Mouse (Mus musculus): ENCODE results near the gene Dhx32. TPM values are rescaled to one million over a fixed set of nuclear protein-coding genes. Genes with fewer than 3 reads are reported as not detected.

Gene Dhx32
- polyA plus RNA-seq, 1 experiment from 2014 or later = 38.4 TPM

DNA sequence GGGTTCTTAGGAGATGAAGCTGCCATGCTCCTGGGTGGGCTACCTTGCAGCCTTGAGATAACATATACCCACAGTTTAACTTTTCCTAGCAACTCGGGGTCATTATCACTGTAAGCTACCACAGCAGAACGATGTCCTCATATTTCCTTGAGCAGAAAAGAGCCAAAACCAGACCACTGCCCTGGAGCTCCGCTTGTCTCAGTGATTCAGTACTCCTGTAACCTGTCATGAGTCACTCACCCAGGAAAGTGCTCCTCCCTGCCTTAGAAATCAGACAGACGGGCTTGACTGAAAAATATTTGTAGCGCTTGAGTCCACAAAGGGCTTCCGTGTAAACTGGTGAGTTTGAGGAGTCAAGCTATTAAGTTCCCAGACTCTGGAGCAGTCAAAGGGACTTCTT is 19.8 kb downstream of the Dhx32 start:
- no peaks in the 10 kb centered on the region for H3K27me3 ChIP-seq (ENCODE audit: control insufficient read depth, insufficient read depth, low read length)
- 85% methylated on average over 6 of the region's 6 CpGs for WGBS
- DNase-seq (ENCODE audit: low spot score) (no peak), ATAC-seq (ENCODE audit: low FRiP score) (no peak)
- no peaks in the 10 kb centered on the region for H3K9me3 ChIP-seq (ENCODE audit: control insufficient read depth, low read length)
- H3K4me3 ChIP-seq (replicated peaks; ENCODE audit: low read length) = no peak overlapping the region
- H3K36me3 ChIP-seq (replicated peaks; ENCODE audit: control insufficient read depth, insufficient read depth) = no peaks in the 10 kb centered on the region
- peaks cover 21% of the 10 kb centered on the region for H3K4me1 ChIP-seq (replicated peaks; ENCODE audit: control insufficient read depth, insufficient read depth, low read length)
- no peak overlapping the region for H3K4me2 ChIP-seq (replicated peaks)
- no peak overlapping the region for H3K27ac ChIP-seq
- no peak overlapping the region for H3K9ac ChIP-seq

- H3K27me3 ChIP-seq (ENCODE audit: control insufficient read depth, insufficient read depth, low read length) = no peaks in the 10 kb centered on the region
- H3K27ac ChIP-seq = peak overlapping the region; percentile 49
- 4% methylated on average over 27 of the region's 27 CpGs for WGBS
- peak overlapping the region; percentile 45 for H3K4me2 ChIP-seq (replicated peaks)
- peak overlapping the region; percentile 52; the same call in 1 of the 2 replicates for H3K9ac ChIP-seq
- ATAC-seq (ENCODE audit: low FRiP score) (peak; percentile 60), DNase-seq (ENCODE audit: low spot score) (no peak)
- 0 out of 2 replicates have a peak, but pooled peaks cover 12% of the 10 kb centered on the region for H3K4me1 ChIP-seq (replicated peaks; ENCODE audit: control insufficient read depth, insufficient read depth, low read length)
- no peaks in the 10 kb centered on the region for H3K36me3 ChIP-seq (replicated peaks; ENCODE audit: control insufficient read depth, insufficient read depth)
- peak overlapping the region; percentile 5; the same call in 1 of the 2 replicates for H3K4me3 ChIP-seq (replicated peaks; ENCODE audit: low read length)
- no peaks in the 10 kb centered on the region for H3K9me3 ChIP-seq (ENCODE audit: control insufficient read depth, low read length)
These were observed 22.7 kb downstream of the Dhx32 start for GRCm38 (mm10) chr7:133759611-133760353.

DNA sequence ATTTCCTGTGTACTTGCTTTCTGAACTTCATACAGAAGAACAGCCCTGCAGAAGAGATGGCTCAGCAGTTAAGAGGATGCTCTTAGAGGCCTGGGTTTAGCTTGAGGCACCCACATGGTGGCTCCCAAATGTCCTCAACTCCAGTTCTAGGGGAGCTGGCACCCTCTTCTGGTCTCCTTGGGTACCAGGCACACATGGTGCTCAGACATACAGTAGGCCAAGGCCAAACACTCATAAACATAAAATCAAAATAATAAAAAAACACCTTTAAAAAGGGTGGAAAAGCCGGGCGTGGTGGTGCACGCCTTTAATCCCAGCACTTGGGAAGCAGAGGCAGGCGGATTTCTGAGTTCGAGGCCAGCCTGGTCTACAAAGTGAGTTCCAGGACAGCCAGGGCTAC is 23.8 kb downstream of the Dhx32 start:
- DNase-seq (ENCODE audit: low spot score) = no peak
- ATAC-seq (ENCODE audit: low FRiP score) = no peak
- H3K27ac ChIP-seq = no peak overlapping the region
- no peaks in the 10 kb centered on the region for H3K27me3 ChIP-seq (ENCODE audit: control insufficient read depth, insufficient read depth, low read length)
- H3K4me2 ChIP-seq (replicated peaks) = peak overlapping the region; percentile 45; the same call in 1 of the 2 replicates
- 0 out of 2 replicates have a peak, but pooled peaks cover 10% of the 10 kb centered on the region for H3K4me1 ChIP-seq (replicated peaks; ENCODE audit: control insufficient read depth, insufficient read depth, low read length)
- no peaks in the 10 kb centered on the region for H3K9me3 ChIP-seq (ENCODE audit: control insufficient read depth, low read length)
- H3K4me3 ChIP-seq (replicated peaks; ENCODE audit: low read length) = no peak overlapping the region
- no peak overlapping the region for H3K9ac ChIP-seq
- H3K36me3 ChIP-seq (replicated peaks; ENCODE audit: control insufficient read depth, insufficient read depth) = no peaks in the 10 kb centered on the region
- WGBS = 83% methylated on average over 5 of the region's 5 CpGs

- ATAC-seq (ENCODE audit: low FRiP score) (no peak), DNase-seq (ENCODE audit: low spot score) (no peak)
- Histone ChIP-seq H3K9me3 (ENCODE audit: control insufficient read depth, low read length) (no peaks in the 10 kb centered on the region), H3K9ac (no peak overlapping the region), H3K4me2 (replicated peaks) (peak overlapping the region; percentile 8), H3K27ac (no peak overlapping the region), H3K27me3 (ENCODE audit: control insufficient read depth, insufficient read depth, low read length) (no peaks in the 10 kb centered on the region), H3K4me3 (replicated peaks; ENCODE audit: low read length) (no peak overlapping the region), H3K36me3 (replicated peaks; ENCODE audit: control insufficient read depth, insufficient read depth) (no peaks in the 10 kb centered on the region), H3K4me1 (replicated peaks; ENCODE audit: control insufficient read depth, insufficient read depth, low read length) (0 out of 2 replicates have a peak, but pooled peaks cover 10% of the 10 kb centered on the region)
- 37% methylated on average over 5 of the region's 5 CpGs for WGBS
These were observed 24.5 kb downstream of the Dhx32 start for GRCm38 (mm10) chr7:133757961-133758455.

DNA sequence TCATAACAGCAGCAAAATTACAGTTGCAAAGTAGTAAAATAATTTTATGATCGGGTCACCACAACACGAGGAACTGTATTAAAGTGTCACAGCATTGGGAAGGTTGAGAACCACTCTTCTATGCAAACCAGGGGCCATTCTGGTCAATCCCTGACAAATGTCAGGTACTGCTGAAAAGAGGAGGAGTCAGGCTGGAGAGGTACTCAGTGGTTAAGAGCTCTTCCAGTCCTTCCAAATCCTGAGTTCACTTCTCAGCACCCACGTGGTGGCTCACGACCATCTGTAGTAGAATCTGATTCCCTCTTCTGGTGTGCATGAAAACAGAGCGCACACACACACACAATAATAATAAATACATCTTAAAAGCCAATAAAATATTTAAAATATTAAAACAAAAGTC is 31.4 kb downstream of the Dhx32 start:
- Histone ChIP-seq H3K4me3 (replicated peaks; ENCODE audit: low read length) (no peak overlapping the region), H3K9me3 (ENCODE audit: control insufficient read depth, low read length) (no peaks in the 10 kb centered on the region), H3K27me3 (ENCODE audit: control insufficient read depth, insufficient read depth, low read length) (no peaks in the 10 kb centered on the region), H3K27ac (no peak overlapping the region), H3K4me2 (replicated peaks) (no peak overlapping the region), H3K4me1 (replicated peaks; ENCODE audit: control insufficient read depth, insufficient read depth, low read length) (no peaks in the 10 kb centered on the region), H3K9ac (no peak overlapping the region), H3K36me3 (replicated peaks; ENCODE audit: control insufficient read depth, insufficient read depth) (peaks cover 15% of the 10 kb centered on the region)
- 85% methylated on average over 5 of the region's 5 CpGs for WGBS
- DNase-seq (ENCODE audit: low spot score) = no peak
- ATAC-seq (ENCODE audit: low FRiP score) = no peak

DNA sequence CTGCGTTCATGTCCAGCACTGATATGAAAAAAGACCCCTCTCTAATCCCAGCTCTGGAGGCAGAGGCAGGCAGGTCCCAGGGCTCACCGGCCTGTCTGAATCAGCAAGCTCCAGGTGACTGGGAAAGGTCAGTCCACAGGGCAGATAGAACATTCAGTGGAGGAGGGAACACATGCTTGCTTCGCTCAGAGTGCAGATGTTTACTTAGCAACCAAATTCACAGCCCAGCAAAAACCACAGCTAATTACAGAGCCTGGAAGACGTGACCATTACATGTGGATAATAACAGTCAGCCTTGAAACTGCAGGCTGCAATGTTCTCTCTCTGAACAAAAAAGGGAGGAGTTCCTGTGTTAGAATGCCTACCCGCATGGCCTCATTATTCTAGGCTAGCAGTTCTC is 31.9 kb downstream of the Dhx32 start:
- WGBS = 69% methylated on average over 5 of the region's 5 CpGs

DNA sequence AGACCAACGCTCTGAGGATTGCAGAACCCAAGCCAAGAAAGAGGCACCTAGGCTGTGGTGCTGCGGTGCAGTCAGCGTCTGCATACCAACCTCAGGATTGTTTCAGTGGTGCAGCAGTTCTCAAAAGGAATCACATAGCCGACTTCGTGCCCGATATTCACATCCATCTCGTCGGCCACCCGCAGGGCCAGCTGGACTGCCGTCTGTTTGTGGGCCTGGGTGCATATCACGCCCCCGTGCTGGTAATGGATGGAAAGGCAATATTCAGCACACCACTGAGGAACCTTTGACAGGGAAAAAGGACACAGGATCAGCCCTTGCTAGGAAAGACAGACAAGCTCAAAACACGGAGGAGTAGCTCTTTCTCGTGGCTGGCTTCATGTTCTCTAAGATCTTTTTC is 33.8 kb downstream of the Dhx32 start:
- Histone ChIP-seq H3K4me3 (replicated peaks; ENCODE audit: low read length) (no peak overlapping the region), H3K27ac (no peak overlapping the region), H3K9me3 (ENCODE audit: control insufficient read depth, low read length) (no peaks in the 10 kb centered on the region), H3K36me3 (replicated peaks; ENCODE audit: control insufficient read depth, insufficient read depth) (peaks cover 15% of the 10 kb centered on the region), H3K27me3 (ENCODE audit: control insufficient read depth, insufficient read depth, low read length) (no peaks in the 10 kb centered on the region), H3K9ac (no peak overlapping the region), H3K4me1 (replicated peaks; ENCODE audit: control insufficient read depth, insufficient read depth, low read length) (0 out of 2 replicates have a peak, but pooled peaks cover 2% of the 10 kb centered on the region), H3K4me2 (replicated peaks) (no peak overlapping the region)
- 79% methylated on average over 14 of the region's 14 CpGs for WGBS
- ATAC-seq (ENCODE audit: low FRiP score) (no peak), DNase-seq (ENCODE audit: low spot score) (no peak)

More for the DNA sequence above, 31.9 kb downstream of the Dhx32 start:
- peaks cover 15% of the 10 kb centered on the region for H3K36me3 ChIP-seq (replicated peaks; ENCODE audit: control insufficient read depth, insufficient read depth)
- H3K4me2 ChIP-seq (replicated peaks) = no peak overlapping the region
- no peaks in the 10 kb centered on the region for H3K27me3 ChIP-seq (ENCODE audit: control insufficient read depth, insufficient read depth, low read length)
- no peak for ATAC-seq (ENCODE audit: low FRiP score)
- no peak overlapping the region for H3K9ac ChIP-seq
- no peaks in the 10 kb centered on the region for H3K9me3 ChIP-seq (ENCODE audit: control insufficient read depth, low read length)
- no peak for DNase-seq (ENCODE audit: low spot score)
- H3K4me1 ChIP-seq (replicated peaks; ENCODE audit: control insufficient read depth, insufficient read depth, low read length) = no peaks in the 10 kb centered on the region
- no peak overlapping the region for H3K27ac ChIP-seq
- H3K4me3 ChIP-seq (replicated peaks; ENCODE audit: low read length) = no peak overlapping the region

DNA sequence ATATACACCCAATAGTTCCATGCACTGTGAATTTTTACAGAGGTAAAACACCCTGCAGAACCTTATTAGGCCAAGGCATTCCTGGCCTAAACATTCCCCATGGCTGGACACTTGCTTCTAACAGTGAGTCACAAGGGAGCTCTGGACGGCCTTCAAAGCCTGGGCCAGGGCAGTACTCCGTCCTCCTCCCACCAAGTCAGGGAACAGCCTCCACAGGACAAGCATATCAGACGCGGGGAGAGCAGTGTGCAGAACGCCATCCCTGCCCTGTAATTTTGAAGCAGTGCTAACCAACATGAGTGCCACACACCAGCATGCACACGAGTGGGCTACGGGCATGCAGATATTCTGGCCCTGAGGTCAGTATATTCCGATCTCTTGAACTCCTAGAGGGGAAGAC is 35.2 kb downstream of the Dhx32 start:
- Histone ChIP-seq H3K4me2 (replicated peaks) (no peak overlapping the region), H3K4me3 (replicated peaks; ENCODE audit: low read length) (no peak overlapping the region), H3K9me3 (ENCODE audit: control insufficient read depth, low read length) (no peaks in the 10 kb centered on the region), H3K9ac (no peak overlapping the region), H3K27me3 (ENCODE audit: control insufficient read depth, insufficient read depth, low read length) (no peaks in the 10 kb centered on the region), H3K27ac (no peak overlapping the region), H3K36me3 (replicated peaks; ENCODE audit: control insufficient read depth, insufficient read depth) (peaks cover 16% of the 10 kb centered on the region), H3K4me1 (replicated peaks; ENCODE audit: control insufficient read depth, insufficient read depth, low read length) (0 out of 2 replicates have a peak, but pooled peaks cover 2% of the 10 kb centered on the region)
- 92% methylated on average over 8 of the region's 8 CpGs for WGBS
- DNase-seq (ENCODE audit: low spot score) = no peak
- ATAC-seq (ENCODE audit: low FRiP score) = no peak

DNA sequence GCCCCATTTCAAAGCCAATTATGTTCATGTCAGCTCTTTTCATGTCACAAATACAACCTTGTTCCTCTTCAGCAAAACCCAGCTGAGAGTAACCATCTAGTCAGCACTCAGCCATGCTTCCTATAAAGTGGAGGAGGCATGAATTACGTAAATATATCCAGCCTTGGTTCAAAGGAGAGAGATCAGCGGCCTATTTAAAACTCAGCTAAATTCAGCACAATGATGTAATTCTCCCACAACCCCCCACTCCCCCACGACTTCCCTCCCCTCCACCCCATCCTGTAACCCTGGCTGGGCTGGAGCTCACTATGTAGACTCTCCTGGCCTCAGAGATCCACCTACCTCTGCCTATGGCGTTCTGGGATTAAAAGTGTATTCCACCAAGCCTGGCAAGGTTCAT is 37.8 kb downstream of the Dhx32 start:
- Histone ChIP-seq H3K27ac (no peak overlapping the region), H3K36me3 (replicated peaks; ENCODE audit: control insufficient read depth, insufficient read depth) (peaks cover 31% of the 10 kb centered on the region), H3K4me2 (replicated peaks) (no peak overlapping the region), H3K9ac (no peak overlapping the region), H3K4me3 (replicated peaks; ENCODE audit: low read length) (no peak overlapping the region), H3K9me3 (ENCODE audit: control insufficient read depth, low read length) (no peaks in the 10 kb centered on the region), H3K4me1 (replicated peaks; ENCODE audit: control insufficient read depth, insufficient read depth, low read length) (0 out of 2 replicates have a peak, but pooled peaks cover 2% of the 10 kb centered on the region), H3K27me3 (ENCODE audit: control insufficient read depth, insufficient read depth, low read length) (no peaks in the 10 kb centered on the region)
- DNase-seq (ENCODE audit: low spot score) = no peak
- ATAC-seq (ENCODE audit: low FRiP score) = no peak
- WGBS = 60% methylated on average over 4 of the region's 4 CpGs

Measured in hindbrain, embryonic 14.5 days (tissue).